Mouse (Mus musculus): ENCODE data around the gene Usp13.

Gene Usp13

DNA sequence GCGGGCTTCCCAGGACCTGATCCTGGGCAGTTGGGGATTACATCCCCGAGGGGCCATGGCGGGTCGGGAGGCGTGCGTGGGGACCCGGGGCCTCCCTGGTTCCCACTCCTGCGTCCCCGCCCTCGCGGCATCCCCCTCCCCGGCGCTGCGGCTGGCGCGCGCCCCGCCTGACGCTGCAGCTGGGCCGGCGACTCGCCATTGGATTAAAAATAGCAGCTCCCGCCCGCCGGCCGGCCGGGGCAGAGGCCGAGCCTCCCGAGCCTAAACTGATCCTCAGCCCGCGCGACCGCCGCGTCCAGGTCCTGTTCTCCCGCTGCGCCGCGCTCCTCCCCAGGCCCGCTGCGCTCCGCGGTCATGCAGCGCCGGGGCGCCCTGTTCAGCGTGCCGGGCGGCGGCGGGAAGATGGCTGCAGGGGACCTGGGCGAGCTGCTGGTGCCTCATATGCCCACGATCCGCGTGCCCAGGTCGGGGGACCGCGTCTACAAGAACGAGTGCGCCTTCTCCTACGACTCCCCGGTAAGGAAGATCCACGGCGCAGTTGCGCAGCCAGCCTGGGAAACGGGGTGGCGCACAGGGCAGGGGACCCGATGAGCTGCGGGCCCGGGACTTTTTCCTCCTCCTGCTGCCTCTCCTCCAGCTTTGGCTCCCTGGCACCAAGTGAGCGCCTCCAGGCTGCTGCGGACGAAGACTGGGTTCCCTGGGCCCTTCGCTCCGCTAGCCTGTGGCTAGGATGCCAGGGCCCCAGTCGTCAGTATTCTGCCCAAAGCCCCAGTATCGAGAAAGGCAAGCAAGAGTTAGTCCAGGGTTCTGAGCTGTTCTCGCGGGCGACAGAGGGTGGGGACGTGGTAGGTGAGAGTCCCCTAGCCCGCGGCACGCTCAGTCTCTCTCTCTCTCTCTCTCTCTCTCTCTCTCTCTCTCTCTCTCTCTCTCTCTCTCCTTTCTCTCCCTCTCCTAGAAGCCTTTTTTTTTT is at the start of gene Usp13:
Gene Usp13, plus strand, starts transcription at position 190 of the 970 bp plus-strand sequence.
- in situ Hi-C loops (cut with MboI, MseI) = no loop called here

DNA sequence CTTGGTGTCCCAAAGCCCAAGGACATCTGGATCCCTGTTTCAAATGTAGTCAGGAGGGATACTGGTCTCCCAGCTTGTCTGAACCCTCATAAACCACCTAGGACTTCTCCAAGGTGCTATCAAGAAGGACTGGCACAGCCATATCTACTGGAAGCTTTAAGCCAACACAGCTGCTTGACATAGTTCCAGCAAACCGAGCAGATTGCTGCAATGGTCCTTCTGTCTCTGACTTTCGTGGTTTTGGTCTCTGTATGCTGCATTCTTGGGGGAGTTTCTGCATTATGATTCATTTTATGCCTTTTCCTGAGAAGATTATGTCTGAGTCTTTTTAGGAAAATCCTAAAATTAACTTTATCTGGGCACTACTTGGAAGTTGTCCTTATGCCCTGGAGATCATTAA is 46.6 kb upstream of the Usp13 start:
- in situ Hi-C loops (cut with MboI, MseI) = no loop called here

DNA sequence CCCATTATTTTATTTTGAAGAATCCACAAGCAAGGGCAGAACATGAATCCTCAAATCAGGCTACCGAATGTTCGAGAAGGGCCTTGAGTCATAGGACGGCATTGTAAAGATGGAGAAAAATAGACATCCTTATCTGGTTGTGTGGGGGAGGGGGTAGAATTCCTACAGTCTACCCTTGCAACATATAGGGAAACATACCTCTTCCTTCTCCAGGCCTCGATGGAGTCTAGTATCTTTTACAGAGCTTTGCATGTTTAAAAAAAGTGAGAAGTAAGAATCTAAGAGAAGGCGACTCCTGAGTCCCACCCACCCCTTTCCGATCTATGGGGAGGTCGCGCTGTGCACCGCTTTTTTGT is 367 bp upstream of the Usp13 start:
- in situ Hi-C loops (cut with MboI, MseI) = no loop called here

DNA sequence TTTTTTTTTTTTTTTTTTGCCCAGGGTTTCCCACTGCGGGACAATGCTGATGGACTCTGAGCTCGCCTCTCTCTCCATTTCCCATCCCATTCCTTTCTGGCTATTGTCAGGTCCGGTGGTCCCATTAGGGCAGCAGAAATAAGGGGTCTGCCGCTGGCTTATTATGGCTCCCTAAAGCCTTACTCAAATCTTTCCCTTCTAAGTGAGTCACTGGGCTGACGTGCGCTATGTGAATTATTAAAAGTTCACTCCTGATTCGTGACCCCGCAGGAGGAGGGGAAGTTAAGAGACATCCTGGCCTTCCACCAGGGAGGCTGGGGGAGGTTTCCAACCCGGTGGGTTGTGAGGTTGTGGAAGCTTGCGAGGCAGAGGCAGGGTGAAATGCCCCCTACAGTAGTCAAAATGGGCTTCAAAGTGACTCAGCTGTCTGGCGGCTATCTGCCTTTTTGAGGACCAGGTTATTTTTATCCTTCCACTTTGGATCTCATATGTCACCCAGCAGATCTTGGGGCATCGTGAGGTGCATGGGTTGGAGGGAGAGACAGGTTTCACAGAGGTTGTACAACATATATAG is 1.1 kb downstream of the Usp13 start:
- in situ Hi-C loops (cut with MboI, MseI) = no loop called here

DNA sequence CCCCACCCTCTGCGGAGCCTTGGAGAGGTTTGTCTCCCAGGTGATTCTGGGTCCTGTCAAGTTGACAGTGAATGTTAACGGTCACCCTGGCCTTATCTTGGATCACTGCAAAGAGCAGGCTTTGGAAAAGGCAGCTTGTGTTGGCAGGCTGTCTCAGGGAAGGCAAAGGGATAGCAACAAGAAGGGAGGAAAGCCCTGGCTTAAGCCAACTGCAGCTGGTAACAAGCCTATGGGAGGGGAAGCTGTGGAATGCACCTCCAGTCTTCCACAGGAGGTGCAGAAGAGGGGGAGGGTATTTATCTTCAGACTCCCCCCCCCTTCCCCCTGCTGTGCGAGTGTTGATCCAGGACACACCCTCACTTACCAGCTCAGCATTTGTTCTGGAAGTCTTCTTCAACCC is 5.3 kb downstream of the Usp13 start:
- in situ Hi-C loops (cut with MboI, MseI) = no loop called here

DNA sequence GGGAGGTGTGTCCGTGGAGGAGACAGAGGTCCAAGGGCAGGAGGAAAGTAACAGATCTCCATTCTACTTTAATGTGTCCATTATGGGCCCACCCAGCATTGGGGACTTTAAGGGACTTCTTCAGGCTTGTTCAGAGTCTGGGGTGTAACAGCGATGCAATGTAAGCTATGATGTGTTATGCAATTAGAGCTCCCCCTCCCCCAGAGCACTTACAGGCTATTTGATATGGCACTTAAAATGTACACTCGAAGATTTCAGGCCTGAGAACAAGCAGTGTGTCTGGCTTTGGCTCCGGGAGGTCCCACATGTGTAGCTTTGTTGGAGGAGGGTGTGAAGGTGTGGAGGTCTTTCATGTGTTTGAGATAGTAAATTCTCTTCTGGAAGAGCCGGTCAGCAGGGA is 7.6 kb downstream of the Usp13 start:
- in situ Hi-C loops (cut with MboI, MseI) = no loop called here

DNA sequence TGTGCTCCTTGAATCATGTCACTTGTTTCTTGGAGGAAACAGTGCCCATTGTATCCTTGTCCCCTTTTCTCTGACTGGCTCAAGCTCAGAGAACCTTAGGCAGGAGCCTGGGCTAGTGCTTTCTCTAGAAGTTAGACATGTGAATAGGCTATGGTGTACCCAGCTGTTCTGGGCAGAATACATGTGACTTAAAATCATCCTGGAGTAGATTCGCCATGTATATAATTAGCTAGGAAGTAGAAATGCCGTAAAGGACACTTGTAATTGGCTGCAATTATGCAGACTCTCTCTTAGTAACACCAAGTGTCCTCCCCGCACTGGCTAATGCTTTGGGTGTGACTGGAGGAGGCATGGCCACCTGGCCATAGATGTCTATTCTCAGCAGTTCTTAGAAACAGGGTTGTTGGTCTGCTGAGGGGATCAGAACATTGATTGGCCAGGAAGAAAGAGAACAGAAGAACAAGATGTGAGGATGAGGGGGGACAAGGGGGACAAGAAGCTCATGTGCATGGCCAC is 8.7 kb downstream of the Usp13 start:
- in situ Hi-C loops (cut with MboI, MseI) = no loop called here

DNA sequence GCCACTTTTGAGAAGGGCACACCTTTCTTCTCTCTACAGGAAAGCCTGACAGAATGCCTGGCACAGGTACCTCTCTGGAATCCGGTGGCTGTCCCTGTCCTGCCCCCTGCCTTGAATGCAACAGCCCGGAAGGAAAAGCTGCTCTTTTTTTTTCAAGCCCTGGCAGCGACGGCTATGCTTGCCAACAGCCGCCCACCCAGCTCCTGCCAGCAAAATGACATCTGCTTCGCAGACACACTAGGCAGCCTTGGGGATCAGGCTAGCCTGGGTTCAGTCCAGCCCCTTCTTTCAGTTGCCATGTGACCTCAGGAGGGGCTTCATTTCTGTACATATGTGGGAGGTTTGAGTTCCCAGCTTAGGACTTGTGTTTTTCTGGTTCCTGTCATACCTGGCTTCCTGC is 9.4 kb downstream of the Usp13 start:
- in situ Hi-C loops (cut with MboI, MseI) = no loop called here

DNA sequence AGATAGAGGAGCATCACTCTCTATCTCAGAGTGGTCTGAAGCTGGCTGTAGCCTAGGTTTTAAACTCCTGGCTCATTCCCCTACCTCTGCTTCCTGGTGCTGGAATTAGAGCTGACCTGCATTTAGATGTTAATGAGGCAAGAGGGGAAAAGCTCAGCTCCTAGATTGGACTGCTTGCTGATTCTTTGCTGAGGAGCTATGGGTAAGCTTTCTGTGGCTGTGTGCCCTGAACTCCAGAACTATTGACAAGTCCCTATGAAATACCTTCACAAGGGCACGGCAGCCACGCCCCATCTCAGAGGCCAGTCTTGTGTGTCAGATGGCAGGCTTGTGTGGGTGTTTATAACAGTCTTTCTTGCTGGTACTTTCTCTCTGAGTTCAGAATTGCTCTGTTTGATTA is 16.5 kb downstream of the Usp13 start:
- in situ Hi-C loops (cut with MboI, MseI) = no loop called here

DNA sequence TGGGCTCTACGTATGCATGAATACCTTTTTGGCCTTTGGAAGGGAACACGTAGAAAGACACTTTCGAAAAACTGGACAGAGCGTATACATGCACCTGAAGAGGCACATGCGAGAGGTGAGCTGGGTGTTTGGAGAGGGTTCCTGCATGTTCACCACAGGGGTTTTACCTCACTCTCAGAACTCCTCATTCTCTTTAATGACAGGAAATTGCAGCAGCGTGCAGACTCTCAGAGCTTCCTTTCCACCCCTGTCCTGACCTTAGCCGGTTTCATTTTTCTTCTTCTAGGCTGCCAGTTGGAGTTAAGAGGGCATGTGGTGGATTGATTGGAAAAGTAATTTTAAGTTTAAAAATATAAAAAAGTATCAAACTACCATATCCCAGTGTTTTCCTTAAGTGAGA is 20.5 kb downstream of the Usp13 start:
- in situ Hi-C loops (cut with MboI, MseI) = no loop called here

DNA sequence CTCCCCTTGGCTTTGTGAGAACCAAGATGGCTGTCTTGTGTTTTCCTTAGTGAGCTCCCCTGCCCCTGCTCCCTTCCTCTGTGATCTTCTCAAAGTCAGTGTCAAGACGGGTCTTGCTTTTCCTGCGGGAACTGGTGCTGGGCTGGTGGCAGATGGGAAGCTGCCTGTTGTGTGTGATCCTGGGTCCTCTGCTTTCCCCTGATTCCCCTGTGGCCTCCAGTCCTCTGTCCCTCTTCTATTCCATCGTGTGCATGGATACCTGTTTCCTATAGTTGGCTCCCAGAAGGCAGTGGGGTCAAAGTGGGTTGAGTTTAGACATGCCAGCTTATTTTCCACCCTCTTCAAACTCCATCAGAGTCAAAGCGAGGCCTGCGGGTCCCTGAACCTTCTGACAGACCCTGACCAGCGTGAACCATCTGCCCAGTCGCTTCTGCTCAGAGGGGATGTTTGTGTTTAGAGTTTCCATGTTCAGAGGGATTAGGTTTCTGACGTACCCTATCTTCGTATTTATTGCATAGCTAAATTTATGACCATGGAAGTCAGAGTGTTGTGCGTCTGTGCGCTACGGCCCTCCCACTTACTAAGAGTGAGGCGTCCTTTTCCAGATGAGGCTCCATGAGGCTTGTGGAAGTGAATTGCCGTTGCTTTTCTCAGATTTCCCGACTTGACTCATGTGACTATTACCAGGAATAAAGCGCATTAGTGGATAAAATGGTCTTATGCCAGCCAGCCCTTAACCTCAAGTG is 39.2 kb downstream of the Usp13 start:
- in situ Hi-C loops (cut with MboI, MseI) = no loop called here

DNA sequence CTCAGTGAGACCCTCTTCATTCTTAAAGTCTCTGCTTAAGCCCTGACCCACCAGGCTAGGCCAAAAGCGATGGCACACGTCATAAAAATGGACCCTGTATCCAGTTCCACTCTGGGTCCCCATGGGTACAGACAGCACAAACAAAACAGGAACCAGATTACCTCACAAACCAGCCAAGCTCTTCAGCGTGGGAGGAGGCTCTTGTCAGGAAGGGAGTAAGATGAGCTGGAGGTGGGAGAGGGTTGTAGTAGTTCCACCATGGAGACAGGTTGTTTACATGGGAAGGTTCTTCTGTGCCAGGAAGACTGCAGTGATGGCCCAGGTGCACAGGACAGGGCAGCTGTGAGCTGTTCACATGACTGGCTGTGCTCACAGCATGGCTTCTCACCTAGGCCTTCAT is 53.7 kb downstream of the Usp13 start:
- in situ Hi-C loops (cut with MboI, MseI) = no loop called here

DNA sequence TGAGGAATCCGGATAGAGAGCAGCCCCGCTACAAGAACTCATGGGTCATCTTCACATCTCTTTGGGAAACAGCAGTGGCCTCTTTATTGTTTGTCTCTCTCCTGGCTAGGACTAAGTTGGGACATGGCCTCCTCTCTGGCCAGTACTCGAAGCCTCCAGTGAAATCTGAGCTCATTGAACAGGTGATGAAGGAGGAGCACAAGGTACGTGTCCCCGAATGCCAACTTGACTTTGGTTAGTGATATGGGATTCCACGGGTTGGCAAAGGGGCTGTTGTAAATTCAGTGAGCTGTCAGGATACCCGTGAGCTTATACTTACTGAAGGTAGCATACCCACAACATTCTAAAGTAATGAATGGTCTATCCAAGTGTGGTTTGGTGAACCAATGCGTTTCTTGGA is 69.0 kb downstream of the Usp13 start:
- in situ Hi-C loops (cut with MboI, MseI) = no loop called here

DNA sequence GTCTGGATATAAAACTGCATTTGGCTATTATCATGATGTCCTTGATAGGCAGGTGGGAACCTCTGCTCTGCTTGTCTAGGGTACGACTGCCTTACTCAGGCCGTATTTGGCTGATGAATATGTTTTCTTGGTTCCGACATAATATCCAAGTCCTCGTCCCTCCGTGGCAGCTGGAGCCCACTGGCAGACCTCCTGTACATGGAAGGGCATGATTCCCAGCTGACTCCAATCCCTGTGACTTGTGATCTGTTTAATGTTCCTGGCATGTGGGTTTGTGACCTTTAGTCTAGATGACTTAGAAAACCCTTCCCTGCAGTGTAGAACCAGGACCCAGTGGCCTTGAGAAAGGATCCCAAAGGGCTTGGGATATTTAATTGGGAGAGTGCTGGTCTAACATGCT is 71.5 kb downstream of the Usp13 start:
- in situ Hi-C loops (cut with MboI, MseI) = no loop called here

DNA sequence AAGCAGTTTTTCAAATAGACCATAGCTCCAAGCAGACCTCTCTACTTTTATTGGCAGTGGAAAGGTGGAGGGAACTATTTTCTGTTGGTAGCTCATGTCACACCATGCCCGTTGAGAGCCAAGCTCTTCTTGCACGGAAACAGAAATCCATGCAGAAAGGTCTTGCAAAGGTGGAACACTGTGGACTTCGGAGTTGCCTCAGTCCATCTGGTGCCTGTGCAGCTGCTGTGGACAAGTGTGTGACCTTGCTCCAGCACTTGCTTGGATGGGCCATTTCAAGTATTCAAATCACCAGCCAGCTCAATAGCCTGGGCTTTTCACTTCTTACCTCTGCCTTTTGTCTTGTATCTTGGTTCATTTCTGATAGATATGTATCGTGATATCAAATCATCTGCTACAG is 72.8 kb downstream of the Usp13 start:
- in situ Hi-C loops (cut with MboI, MseI) = no loop called here

DNA sequence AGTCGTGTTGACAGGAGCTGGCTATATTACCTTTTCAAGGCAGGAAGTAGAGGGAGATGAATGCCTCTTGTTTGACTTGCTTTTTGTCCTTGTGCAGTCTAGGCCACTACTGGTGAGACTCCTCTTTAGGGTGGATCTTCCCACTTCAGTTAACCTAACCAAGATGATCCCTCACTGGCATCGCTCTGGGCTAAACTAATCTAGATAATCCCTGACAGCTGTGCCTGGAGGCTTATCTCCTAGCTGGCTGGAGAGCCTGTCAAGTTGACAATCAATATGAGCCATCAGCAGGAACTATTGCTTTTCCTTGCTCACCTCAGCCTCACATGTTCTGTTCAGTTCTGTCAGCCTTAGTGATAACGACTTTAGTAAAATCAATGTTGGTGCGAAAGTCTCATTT is 86.1 kb downstream of the Usp13 start:
- in situ Hi-C loops (cut with MboI, MseI) = no loop called here

DNA sequence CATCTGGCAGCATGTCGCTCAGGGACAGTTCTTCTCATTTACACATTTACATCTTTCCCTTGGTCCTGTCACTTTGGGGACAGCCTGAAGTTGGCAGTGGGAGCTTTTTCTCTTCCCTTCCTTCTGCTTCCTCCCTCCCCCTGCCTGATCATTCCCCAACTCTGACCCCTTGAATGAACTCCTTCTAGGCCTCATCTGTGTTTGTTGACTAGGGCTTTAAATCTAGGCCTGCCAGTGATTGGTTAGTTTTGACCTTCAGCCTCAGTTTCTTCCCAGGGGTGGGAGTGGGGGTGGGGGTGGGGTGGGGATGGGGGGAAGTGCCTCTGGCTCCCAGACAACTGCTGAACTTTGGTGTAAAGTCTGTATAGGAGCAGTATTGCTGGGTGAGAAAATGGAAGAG is 87.3 kb downstream of the Usp13 start:
- in situ Hi-C loops (cut with MboI, MseI) = no loop called here

DNA sequence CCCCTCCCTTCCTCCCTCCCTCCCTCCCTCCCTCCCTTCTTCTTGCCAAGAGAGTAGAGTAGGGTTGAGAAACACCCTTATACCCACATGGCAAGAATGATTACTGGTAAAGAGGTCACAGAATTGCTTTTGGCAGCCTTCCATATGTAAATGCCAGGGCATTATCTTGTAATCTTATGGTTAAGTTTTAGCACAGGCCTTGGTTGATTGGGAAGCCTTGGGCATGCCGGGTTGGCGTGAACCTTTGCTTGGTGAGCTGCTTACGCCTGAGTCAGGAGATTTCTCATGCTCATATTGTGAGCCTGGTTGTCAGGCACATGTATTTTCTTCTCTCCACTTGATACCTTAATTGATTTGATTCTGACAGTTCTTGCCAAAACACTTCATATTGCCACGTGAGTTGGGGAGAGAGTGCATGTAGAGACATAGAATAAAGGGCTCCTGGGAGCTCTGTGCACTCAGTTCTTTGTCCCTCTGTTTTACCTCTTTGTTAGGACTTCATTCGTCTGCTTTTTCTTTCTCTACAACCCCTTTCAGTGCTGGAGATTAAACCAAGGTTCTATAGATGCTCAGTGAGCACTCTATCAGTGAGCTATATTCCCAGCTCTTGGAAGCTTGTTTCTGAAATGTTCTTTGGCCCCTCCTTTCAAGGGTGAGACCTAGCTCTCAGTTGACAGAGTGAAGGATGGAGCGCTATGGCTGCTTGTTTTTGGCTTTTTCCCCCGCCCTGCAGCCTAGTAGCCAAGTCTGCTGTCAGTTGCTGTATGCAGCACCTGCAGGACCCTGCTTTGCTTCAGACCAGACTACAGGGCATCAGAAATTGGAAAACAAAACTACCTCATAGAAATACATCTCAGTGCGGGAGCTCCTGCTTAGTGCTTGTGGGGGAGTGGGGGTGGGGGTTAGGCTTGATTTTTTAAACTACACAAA is 88.8 kb downstream of the Usp13 start:
- in situ Hi-C loops (cut with MboI, MseI) = no loop called here

DNA sequence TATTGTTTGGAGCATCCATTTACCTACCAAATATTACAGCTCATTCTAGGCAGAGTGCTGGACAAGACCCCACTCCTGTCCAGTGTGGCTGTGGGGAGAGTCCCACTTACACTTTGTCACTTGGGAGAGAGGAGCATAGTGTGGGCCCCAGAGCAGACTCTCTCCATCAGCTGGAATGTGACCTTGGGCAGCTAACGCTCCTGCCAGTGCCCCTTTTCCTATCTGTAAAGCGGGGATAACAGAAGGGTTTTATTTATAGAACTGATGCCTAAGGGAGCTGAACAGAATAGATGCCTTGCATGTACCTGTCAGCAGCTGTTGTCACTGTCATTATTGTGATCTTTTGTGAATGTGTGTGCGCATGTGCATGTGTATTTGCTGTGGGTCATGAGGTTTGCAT is 91.1 kb downstream of the Usp13 start:
- in situ Hi-C loops (cut with MboI, MseI) = no loop called here

DNA sequence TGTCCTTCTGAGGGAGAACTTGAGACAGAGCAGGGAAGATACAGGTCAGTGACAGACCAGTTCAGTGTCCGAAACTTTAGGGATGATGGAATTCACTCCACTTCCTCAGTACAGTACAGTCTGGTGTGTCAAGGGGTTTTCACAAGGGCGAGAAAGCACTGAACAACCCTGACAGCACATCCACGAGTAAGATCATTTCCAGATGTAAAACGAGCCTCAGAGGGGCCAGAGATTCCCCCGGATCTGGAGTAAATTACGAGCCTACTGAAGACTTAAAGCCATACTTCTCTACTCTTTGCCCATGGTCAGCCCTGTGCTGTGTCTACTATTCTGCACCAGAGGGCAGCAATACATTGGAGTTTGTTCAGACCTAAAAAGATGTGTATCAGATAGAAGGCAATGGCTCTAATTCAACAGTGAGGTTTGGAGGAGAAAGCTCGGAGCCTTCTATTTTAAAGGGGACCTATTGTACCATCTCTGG is 92.8 kb downstream of the Usp13 start:
- in situ Hi-C loops (cut with MboI, MseI) = no loop called here

DNA sequence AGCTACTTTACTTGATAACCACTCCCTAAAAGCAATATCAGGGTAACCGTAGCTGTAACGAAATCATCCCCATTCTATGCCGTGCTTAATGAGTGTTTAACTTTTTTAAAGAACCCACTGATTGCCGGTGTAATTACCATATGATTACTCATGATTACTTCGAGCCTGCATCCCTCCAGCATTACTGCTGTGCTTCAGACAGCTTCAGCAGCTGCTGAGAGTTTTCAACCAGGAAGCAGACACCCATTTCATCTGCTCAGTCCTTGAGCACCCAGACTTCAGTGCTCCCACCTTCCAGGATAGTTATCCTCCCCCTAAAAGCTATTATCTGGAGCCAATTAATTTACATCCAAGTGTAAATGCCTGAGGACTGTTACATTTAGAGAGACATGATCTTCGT is 106.8 kb downstream of the Usp13 start:
- in situ Hi-C loops (cut with MboI, MseI) = no loop called here
